In genomic region chr12:111678670-111678933, GRCm38 (mm10) we compare ENCODE assay signal across 7 mouse cellular contexts. TPM values are rescaled to one million over a fixed set of nuclear protein-coding genes. Genes with fewer than 3 reads are reported as not detected.
DNase-seq lines count a peak whose midpoint lies in the region; ATAC-seq and TF ChIP-seq lines count a peak whose summit lies in the region.

No protein-coding gene starts in this region.

- peak overlapping the region; percentile 69 for H3K4me3 ChIP-seq in lung, postnatal 0 days (ENCODE audit: low read depth, low read length)
- peak overlapping the region; percentile 91 for H3K4me3 ChIP-seq in forebrain, embryonic 11.5 days (ENCODE audit: low read depth, low read length)
- H3K4me3 ChIP-seq in limb, embryonic 13.5 days = peak overlapping the region; percentile 89
- peak overlapping the region; percentile 96 for H3K4me3 ChIP-seq in stomach, embryonic 14.5 days (ENCODE audit: low read depth, low read length)

- H3K9ac ChIP-seq in lung, postnatal 0 days (replicated peaks; ENCODE audit: low read depth) = 0 out of 2 replicates have a peak overlapping the region, but pooled peaks have one; percentile 26
- H3K9ac ChIP-seq in forebrain, embryonic 11.5 days (ENCODE audit: low read length) = peak overlapping the region; percentile 73
- peak overlapping the region; percentile 79 for H3K9ac ChIP-seq in limb, embryonic 13.5 days
- peak overlapping the region; percentile 49 for H3K9ac ChIP-seq in stomach, embryonic 14.5 days (replicated peaks; ENCODE audit: low read depth, low read length)

- peaks cover 5% of the 10 kb centered on the region; the same call in 1 of the 2 replicates for H3K27me3 ChIP-seq in lung, postnatal 0 days (replicated peaks; ENCODE audit: insufficient read depth, low read length)
- peaks cover 2% of the 10 kb centered on the region; the same call in 1 of the 2 replicates for H3K27me3 ChIP-seq in forebrain, embryonic 11.5 days (ENCODE audit: control insufficient read depth, insufficient read depth, low read length)
- H3K27me3 ChIP-seq in limb, embryonic 13.5 days = peaks cover 22% of the 10 kb centered on the region
- no peaks in the 10 kb centered on the region for H3K27me3 ChIP-seq in stomach, embryonic 14.5 days (ENCODE audit: control insufficient read depth, insufficient read depth, low read length)

- H3K36me3 ChIP-seq in lung, postnatal 0 days (ENCODE audit: insufficient read depth, low read length) = no peaks in the 10 kb centered on the region
- H3K36me3 ChIP-seq in forebrain, embryonic 11.5 days (ENCODE audit: control insufficient read depth, insufficient read depth, low read length) = no peaks in the 10 kb centered on the region; the same call in 1 of the 2 replicates
- peaks cover 32% of the 10 kb centered on the region for H3K36me3 ChIP-seq in limb, embryonic 13.5 days
- no peaks in the 10 kb centered on the region; the same call in 1 of the 2 replicates for H3K36me3 ChIP-seq in stomach, embryonic 14.5 days (ENCODE audit: control insufficient read depth, insufficient read depth, low read length)

- no peak overlapping the region for H3K27ac ChIP-seq in lung, postnatal 0 days (ENCODE audit: low read length)
- H3K27ac ChIP-seq in forebrain, embryonic 11.5 days (ENCODE audit: low read depth, low read length) = no peak overlapping the region
- no peak overlapping the region for H3K27ac ChIP-seq in limb, embryonic 13.5 days
- H3K27ac ChIP-seq in stomach, embryonic 14.5 days (ENCODE audit: low read length) = no peak overlapping the region

- H3K4me1 ChIP-seq in lung, postnatal 0 days (ENCODE audit: insufficient read depth, low read depth, low read length) = peaks cover 14% of the 10 kb centered on the region
- peaks cover 14% of the 10 kb centered on the region; the same call in 1 of the 2 replicates for H3K4me1 ChIP-seq in forebrain, embryonic 11.5 days (replicated peaks; ENCODE audit: control insufficient read depth, insufficient read depth, low read length)
- H3K4me1 ChIP-seq in limb, embryonic 13.5 days = peaks cover 19% of the 10 kb centered on the region
- H3K4me1 ChIP-seq in stomach, embryonic 14.5 days (ENCODE audit: control insufficient read depth, insufficient read depth, low read length) = 0 out of 2 replicates have a peak, but pooled peaks cover 9% of the 10 kb centered on the region

- TF ChIP-seq CTCF in lung, postnatal 0 days (IDR thresholded peaks at IDR 0.05) = no peak

- DNase-seq in lung, postnatal 0 days (ENCODE audit: low spot score) = no peak
- no peak for DNase-seq in lung, postnatal 10 days
- DNase-seq in forebrain, embryonic 11.5 days (ENCODE audit: low spot score) = no peak
- no peak for DNase-seq in cerebellum, adult 8-10 months
- DNase-seq in kidney, postnatal 36 days = no peak

- no peaks in the 10 kb centered on the region for H3K9me3 ChIP-seq in lung, postnatal 0 days (ENCODE audit: low read length)
- H3K9me3 ChIP-seq in forebrain, embryonic 11.5 days (ENCODE audit: control insufficient read depth, low read length) = no peaks in the 10 kb centered on the region; the same call in 1 of the 2 replicates
- no peaks in the 10 kb centered on the region for H3K9me3 ChIP-seq in limb, embryonic 13.5 days
- no peaks in the 10 kb centered on the region for H3K9me3 ChIP-seq in stomach, embryonic 14.5 days (ENCODE audit: control insufficient read depth, low read depth, low read length)

- WGBS in lung, postnatal 0 days = 5% methylated on average over 13 of the region's 13 CpGs
- WGBS in forebrain, embryonic 11.5 days = 5% methylated on average over 13 of the region's 13 CpGs
- 4% methylated on average over 13 of the region's 13 CpGs for WGBS in limb, embryonic 13.5 days
- WGBS in stomach, embryonic 14.5 days = 8% methylated on average over 13 of the region's 13 CpGs

- ATAC-seq in lung, postnatal 0 days = no peak
- ATAC-seq in forebrain, embryonic 11.5 days (replicated peaks; ENCODE audit: low FRiP score) = no peak
- no peak for ATAC-seq in limb, embryonic 13.5 days (ENCODE audit: low FRiP score, low read depth)
- ATAC-seq in stomach, embryonic 14.5 days (ENCODE audit: insufficient number of reproducible peaks, insufficient read depth, low FRiP score, low read depth) = no peak

- TF ChIP-seq EP300 in lung, postnatal 0 days (IDR thresholded peaks at IDR 0.05) = no peak

- peak overlapping the region; percentile 96 for H3K4me2 ChIP-seq in lung, postnatal 0 days (replicated peaks; ENCODE audit: low read depth, low read length)
- H3K4me2 ChIP-seq in forebrain, embryonic 11.5 days (ENCODE audit: low read depth, low read length, severe bottlenecking) = peak overlapping the region; percentile 98
- H3K4me2 ChIP-seq in limb, embryonic 13.5 days (replicated peaks) = peak overlapping the region; percentile 93
- peak overlapping the region; percentile 83 for H3K4me2 ChIP-seq in stomach, embryonic 14.5 days (replicated peaks; ENCODE audit: low read depth, low read length)

RNA-seq across cellular contexts. Expression of gene Trmt61a, which starts 0.7 kb away (rescaled TPM):
- polyA plus RNA-seq in lung, postnatal 0 days (2015; fragmentation: Nextera tagmentation; extraction: Ambion mirVana) = 4.3 and 4.5 TPM in 2 replicates
- 12.9 and 15.6 TPM in 2 replicates for polyA plus RNA-seq in forebrain, embryonic 11.5 days (2014; fragmentation: Nextera tagmentation; extraction: Ambion mirVana)
- polyA plus RNA-seq in limb, embryonic 13.5 days (2015; fragmentation: Nextera tagmentation; extraction: Ambion mirVana) = 10.7 and 13.0 TPM in 2 replicates
- 7.8 and 9.2 TPM in 2 replicates for polyA plus RNA-seq in stomach, embryonic 14.5 days (2014; fragmentation: Nextera tagmentation; extraction: Ambion mirVana)

RNA-seq across cellular contexts. Expression of gene Ckb, which starts 6.5 kb away (rescaled TPM):
- polyA plus RNA-seq in lung, postnatal 0 days (2015; fragmentation: Nextera tagmentation; extraction: Ambion mirVana) = 153 TPM in 2 replicates
- polyA plus RNA-seq in forebrain, embryonic 11.5 days (2014; fragmentation: Nextera tagmentation; extraction: Ambion mirVana) = 2,325 and 2,523 TPM in 2 replicates
- 128 and 135 TPM in 2 replicates for polyA plus RNA-seq in limb, embryonic 13.5 days (2015; fragmentation: Nextera tagmentation; extraction: Ambion mirVana)
- 548 and 555 TPM in 2 replicates for polyA plus RNA-seq in stomach, embryonic 14.5 days (2014; fragmentation: Nextera tagmentation; extraction: Ambion mirVana)

RNA-seq across cellular contexts. Expression of gene Bag5, which starts 34.5 kb away (rescaled TPM):
- polyA plus RNA-seq in lung, postnatal 0 days (2015; fragmentation: Nextera tagmentation; extraction: Ambion mirVana) = 48.9 and 52.5 TPM in 2 replicates
- 65.2 and 67.7 TPM in 2 replicates for polyA plus RNA-seq in forebrain, embryonic 11.5 days (2014; fragmentation: Nextera tagmentation; extraction: Ambion mirVana)
- 62.7 and 63.0 TPM in 2 replicates for polyA plus RNA-seq in limb, embryonic 13.5 days (2015; fragmentation: Nextera tagmentation; extraction: Ambion mirVana)
- 49.8 and 58.0 TPM in 2 replicates for polyA plus RNA-seq in stomach, embryonic 14.5 days (2014; fragmentation: Nextera tagmentation; extraction: Ambion mirVana)

RNA-seq across cellular contexts. Expression of gene Apopt1, which starts 34.5 kb away (rescaled TPM):
- polyA plus RNA-seq in lung, postnatal 0 days (2015; fragmentation: Nextera tagmentation; extraction: Ambion mirVana) = 42.3 and 43.1 TPM in 2 replicates
- 55.4 and 55.5 TPM in 2 replicates for polyA plus RNA-seq in forebrain, embryonic 11.5 days (2014; fragmentation: Nextera tagmentation; extraction: Ambion mirVana)
- 60.8 and 61.0 TPM in 2 replicates for polyA plus RNA-seq in limb, embryonic 13.5 days (2015; fragmentation: Nextera tagmentation; extraction: Ambion mirVana)
- 56.1 and 60.8 TPM in 2 replicates for polyA plus RNA-seq in stomach, embryonic 14.5 days (2014; fragmentation: Nextera tagmentation; extraction: Ambion mirVana)

Comparison
In these comparisons a context has a peak if more than half of its experiments do, and no peak if none do; other contexts are left out.
1. H3K9ac ChIP-seq: peak in every context shown above with its lines; median percentile 79 in limb, embryonic 13.5 days; 73 in forebrain, embryonic 11.5 days; 49 in stomach, embryonic 14.5 days; 26 in lung, postnatal 0 days.